Mouse (Mus musculus): ENCODE results near the gene Ifrd1.
A peak's percentile ranks its signal among the peaks of the same experiment; 100 is the strongest.
"Not testable (repeated sequence)": the region's sequence is repeated elsewhere in the genome, so short reads cannot be mapped to it uniquely, and the experiment has no call there.

Gene Ifrd1

GRCm38 (mm10) chr12:40248454-40249180, at the start of gene Ifrd1:
Gene Ifrd1 (minus strand): TSS chr12:40248504.
- DNase-seq: no peak

DNA sequence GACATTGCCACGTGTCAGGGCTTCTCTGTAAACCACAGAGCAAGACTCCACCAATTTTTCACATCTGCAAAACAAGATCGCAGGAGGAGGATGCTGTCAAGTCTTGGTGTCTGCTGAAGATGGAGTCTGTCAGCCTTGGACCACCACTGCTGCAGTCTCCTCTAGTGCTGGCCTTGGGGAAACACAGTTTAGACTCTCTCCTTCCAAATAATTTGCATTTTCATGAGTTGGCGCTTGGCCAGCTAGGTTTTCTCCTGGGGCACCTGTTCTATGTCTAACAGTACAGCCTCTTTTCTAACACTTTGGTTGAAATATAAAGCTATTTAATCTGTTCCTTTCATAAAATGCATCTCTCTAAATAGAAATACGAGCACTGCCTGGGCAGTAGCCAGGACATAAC, 38.2 kb upstream of the Ifrd1 start:
- DNase-seq: no peak

DNA sequence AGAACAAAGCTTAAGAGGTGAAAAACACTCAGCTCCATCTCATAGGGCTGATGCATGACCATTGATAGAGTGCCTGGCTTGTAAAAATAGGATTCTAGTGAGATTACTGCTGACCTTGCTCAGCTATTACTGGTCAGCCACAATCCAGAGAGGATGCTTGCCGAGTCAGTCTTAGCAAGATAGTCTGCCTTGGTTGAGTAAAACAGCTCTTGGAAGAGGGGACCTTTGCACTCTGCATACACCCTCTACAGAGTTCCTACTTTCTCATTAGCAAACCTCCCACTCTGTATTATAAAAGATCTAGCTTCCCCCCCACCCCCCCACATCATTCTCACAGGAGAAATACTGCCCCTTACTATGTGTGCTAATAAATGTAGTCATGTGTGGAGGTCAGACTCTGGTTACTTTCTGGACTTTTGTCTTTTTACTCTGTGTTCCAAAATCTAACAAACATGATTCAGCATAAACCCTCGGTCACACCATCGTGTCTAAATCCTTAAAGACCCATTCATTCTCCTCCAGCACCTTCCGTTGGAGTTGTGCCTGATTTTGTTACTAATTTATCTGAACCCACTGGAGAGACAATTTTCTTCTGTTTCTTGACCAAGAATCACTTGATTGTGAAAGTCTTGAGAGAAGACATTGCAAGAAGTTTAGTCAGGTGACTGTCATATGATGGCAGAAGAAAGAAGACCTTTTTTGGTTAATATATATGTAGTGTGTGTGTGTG, 32.5 kb upstream of the Ifrd1 start:
- no peak for DNase-seq

DNA sequence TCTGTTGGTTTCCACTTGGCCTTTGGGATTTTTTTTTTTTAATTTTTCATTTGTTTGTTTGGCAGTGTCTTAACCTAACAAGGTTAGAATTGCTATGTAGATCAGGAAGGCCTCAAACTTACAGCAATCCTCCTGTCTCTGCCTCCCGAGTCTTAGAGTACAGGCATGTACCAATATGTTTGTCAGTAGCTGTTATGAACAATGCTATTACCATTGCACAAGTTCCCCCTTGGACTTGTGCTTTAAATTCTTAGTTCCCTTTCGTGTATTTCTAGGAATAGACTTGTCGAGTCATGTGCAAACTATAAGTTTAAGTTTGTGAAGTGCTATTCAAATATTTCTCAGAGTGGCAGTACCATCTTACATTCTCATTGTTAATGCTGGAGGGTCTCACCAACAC, 29.3 kb upstream of the Ifrd1 start:
- DNase-seq: no peak

- DNase-seq: no peak
These were observed 26.6 kb upstream of the Ifrd1 start for GRCm38 (mm10) chr12:40274931-40275330.

DNA sequence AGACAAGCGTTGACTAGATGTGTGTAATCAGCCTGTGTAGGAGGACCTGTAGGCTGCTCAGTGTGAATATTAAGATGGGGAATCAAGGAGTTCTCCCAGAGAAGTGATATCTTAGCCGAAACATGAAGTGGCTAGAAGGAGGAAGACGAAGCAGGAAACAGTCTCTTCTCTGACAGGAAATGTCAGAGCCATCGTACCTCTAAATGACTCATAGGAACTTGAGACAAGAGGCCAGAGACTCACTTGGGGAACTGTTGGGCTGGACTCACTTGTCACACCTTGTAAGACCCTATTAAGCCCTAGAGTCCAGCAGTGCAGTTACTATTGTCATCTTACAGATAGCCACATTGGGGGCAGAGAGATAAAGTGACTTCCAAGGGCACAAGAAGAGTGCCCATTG, 25.0 kb upstream of the Ifrd1 start:
- DNase-seq: no peak

DNA sequence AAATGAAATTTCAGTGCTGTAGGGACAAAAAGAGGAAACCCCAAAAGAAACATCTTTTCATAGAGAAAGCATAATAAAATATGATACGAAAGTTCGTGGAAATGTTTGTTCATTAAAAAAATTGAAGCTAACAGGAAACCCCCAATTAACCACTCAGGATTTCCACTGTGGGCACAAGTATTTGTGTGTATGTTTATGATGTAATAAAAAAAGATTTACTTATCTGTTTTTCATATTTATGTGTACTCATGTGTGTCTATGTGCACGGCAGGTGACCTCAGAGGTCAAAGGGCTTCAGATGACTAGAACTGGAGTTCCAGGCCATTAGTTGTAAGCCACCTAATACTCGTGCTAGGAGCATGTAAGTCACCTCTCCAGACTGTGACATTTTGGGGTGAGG, 24.4 kb upstream of the Ifrd1 start:
- DNase-seq: no peak

DNA sequence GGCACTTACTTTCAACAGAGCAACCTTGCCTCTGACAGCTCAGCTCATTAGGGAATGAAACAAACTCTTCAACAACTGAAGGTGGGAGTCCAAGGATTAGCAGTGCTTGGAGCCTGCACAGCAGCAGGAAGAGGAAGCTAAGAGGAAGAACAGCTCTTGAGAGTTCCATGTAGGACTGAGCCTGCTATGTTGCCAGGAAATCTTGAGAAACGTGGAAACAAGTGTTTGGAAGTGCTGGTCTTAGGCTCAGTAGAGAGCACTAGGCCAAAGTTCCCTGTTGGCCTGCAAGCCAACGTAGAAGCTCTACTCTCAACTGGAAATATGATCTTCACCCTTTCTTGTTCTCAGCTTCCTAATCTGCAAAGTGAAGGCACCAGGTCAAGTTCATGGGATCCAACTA, 20.0 kb upstream of the Ifrd1 start:
- DNase-seq: no peak

DNA sequence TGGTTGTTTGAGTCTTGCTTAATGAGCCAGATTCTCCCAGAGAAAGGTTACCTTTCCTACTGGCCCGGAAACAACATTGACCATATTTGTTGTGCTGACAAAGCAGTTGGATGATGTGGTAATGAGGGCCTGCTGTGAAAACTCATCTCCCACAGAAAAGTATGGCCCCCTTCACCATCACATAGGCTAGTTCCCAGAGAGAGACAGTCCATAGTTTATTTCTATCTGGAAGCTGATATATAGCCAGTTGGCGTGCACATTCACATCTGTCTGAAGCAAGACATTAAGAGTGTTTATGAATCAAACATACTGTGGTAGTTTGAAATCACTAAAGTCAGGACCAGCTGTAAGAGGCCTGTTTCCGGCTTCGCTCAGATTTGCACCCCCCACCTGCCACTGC, 15.4 kb upstream of the Ifrd1 start:
- DNase-seq: no peak

- DNase-seq: no peak
These were observed 14.7 kb upstream of the Ifrd1 start for GRCm38 (mm10) chr12:40263006-40263405.

- no peak for DNase-seq
These were observed 10.2 kb upstream of the Ifrd1 start for GRCm38 (mm10) chr12:40258462-40259000.

GRCm38 (mm10) chr12:40257226-40257625, 8.9 kb upstream of the Ifrd1 start:
- peak; percentile 86 for DNase-seq

DNA sequence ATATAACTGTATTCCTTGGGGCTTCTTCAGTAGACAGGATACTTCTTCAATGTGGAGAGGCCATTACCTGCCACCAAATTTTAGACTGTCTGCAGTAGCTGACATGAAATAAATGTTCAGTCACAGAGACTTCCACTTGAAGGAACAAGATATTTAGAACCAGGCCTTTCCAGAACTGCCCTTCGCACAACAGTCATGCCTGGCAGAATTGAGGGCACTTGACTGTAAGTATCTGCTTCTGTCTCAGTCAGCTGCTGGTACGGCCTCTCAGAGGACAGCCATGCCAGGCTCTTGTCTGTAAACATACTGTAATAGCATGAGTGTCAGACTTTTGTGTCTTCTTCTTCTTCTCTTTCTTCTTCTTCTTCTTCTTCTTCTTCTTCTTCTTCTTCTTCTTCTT, 8.2 kb upstream of the Ifrd1 start:
- no peak for DNase-seq

- no peak for DNase-seq
These were observed 7.7 kb upstream of the Ifrd1 start for GRCm38 (mm10) chr12:40256033-40256432.

DNA sequence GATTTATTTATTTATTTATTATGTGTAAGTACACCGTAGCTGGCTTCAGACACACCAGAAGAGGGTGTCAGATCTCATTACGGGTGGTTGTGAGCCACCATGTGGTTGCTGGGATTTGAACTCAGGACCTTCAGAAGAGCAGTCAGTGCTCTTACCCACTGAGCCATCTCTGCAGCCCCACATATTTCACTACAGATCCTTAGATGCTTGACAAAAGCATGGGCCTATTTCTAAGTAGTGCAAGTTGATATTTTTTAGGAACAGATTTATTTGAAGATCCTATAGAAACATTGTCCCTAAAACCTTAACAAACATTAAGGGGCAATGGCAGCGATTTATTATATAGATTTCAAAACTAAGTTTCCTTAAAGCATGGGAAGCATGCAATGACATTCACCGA, 7.0 kb upstream of the Ifrd1 start:
- DNase-seq: not testable (repeated sequence)

DNA sequence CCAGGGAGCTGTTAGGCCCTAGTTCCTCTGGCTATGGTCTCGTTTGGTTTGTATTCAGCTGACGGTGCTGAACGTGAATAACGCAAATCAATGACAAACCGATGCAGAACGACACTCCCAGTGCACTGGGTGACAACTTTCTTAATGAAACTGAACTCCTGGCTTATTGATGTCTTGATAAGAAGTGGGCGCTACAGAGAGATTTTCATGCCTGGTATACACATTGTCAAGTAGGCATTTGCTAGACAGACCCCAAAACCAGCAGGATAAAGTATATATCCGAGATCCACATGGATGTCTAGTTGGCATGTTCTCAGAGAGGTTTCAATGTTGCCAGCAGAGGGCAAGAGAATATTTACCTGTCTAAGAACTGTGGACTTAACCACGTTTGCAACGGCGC, 6.4 kb upstream of the Ifrd1 start:
- no peak for DNase-seq

DNA sequence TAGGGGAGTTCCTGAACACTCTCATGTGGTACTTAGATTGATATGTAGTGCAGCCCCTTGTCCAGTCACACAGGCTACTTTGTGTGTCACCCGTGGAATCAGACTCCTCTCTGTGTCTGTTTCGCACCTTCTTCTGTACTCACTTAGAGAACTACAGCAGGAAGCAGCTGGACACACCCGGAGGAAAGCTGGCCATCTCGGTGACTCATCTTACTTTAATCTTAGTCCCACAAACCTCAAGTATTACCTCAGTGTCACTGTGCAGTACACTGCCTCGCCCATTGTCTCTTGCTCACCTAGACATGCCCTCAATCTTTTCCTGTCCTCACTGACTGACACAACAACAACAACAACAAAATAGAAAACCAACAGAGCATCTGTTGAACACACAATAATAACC, 4.9 kb upstream of the Ifrd1 start:
- DNase-seq: no peak

DNA sequence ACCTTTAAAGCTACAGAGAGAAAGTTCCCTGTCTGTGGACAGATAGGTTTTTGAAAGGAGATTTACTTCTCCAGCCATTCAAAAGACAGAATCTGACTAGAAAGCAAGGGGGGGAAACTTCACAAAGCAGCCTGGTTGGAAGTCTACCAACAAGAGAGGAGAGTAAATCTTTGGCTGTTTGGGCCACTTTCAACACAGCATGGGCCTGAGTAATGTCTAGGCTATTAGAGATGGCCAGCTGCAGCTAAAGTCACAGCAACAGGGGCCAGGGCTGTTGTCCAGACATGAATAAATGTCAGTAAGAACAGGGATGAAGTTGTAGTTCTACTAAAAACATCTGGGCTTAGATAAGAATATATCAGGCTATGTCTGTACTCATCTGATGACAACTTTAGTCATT, 2.0 kb upstream of the Ifrd1 start:
- DNase-seq: no peak

GRCm38 (mm10) chr12:40247976-40248375, 328 bp downstream of the Ifrd1 start:
- DNase-seq: no peak

- no peak for DNase-seq
These were observed 920 bp downstream of the Ifrd1 start for GRCm38 (mm10) chr12:40247384-40247783.

- DNase-seq: no peak
These were observed 2.8 kb downstream of the Ifrd1 start for GRCm38 (mm10) chr12:40245434-40245970.

DNA sequence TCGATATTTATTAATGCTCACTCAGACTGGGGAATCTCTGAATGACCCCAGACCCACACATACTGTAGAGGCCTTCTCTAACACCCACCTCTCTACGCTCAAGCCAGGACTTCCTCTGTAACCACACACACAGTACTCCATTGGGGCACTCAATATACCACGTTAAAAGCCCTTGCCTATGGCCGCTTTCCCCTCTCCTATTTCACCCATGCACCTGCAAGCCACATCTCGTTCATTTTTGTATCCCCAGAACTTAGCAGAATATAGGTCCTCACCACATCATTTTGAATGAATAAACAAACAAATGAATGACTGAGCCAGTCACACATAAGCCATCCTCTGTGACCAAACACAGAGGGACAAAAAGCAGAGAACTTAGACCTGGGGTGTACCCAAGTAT, 3.4 kb downstream of the Ifrd1 start:
- no peak for DNase-seq

DNA sequence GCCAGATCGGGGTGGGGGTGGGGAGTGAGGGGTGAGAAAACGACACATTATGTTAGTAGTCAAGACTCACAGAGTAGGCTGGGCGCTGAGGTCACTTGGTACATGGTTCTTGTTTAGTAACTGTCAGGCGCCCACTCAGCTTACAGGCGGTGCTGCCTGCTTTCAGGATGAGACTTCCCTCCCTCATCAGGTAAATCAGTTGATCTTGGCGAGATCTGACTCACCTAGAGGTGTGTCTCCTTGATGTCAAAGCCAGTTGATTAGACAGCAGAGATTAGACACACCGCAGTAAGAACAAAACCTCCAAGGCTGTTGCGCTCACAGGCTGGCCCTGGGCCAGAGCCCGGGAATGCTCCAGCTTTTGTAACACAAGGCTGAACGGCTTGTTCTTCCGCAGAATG, 4.5 kb downstream of the Ifrd1 start:
- DNase-seq: no peak

DNA sequence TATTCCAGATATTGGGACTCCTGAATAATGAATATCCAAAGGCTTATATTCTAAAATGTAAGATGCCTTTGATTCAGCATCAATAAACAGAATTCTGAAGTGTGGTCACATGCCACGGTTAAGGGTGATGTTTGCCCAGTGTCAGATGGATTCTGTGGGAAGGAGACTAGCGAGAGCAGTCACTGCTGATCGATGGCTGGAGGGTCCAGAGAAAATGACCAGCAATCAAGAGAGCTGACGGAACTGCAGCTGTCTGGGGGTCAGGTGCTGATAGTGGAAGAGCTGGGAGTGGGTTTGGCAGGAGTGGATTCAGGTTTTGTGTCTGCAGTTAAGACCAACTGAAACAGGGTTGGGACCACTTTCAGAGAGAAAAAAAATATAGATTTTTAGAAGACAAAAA, 5.1 kb downstream of the Ifrd1 start:
- DNase-seq: no peak

Measured in thymus, postnatal 4 days (tissue).